Mouse (Mus musculus): ENCODE measurements around the gene Gm8660. TPM values are rescaled to one million over a fixed set of nuclear protein-coding genes. Genes with fewer than 3 reads are reported as not detected.
"Not testable (repeated sequence)": the region's sequence is repeated elsewhere in the genome, so short reads cannot be mapped to it uniquely, and the experiment has no call there.

Gene Gm8660
- polyA plus RNA-seq (2015; fragmentation: Nextera tagmentation; extraction: Ambion mirVana): not detected in 2 replicates

GRCm38 (mm10) chr7:22370939-22371338 lies at the start of gene Gm8660:
Gm8660 (minus strand) TSS chr7:22371039.
- H3K9me3 ChIP-seq (ENCODE audit: control insufficient read depth, low read length); H3K9ac ChIP-seq (replicated peaks; ENCODE audit: low read depth, low read length); H3K4me1 ChIP-seq (replicated peaks; ENCODE audit: control insufficient read depth, insufficient read depth, low read length); H3K4me3 ChIP-seq (replicated peaks; ENCODE audit: low read length); H3K27me3 ChIP-seq (replicated peaks; ENCODE audit: control insufficient read depth, insufficient read depth, low read length); ATAC-seq; H3K4me2 ChIP-seq (ENCODE audit: low read length); H3K27ac ChIP-seq (ENCODE audit: low read length); H3K36me3 ChIP-seq (ENCODE audit: control insufficient read depth, insufficient read depth): not testable (repeated sequence)
- WGBS: no CpG with 5 or more reads among the region's 1 CpGs

- not testable (repeated sequence) for H3K9ac ChIP-seq (replicated peaks; ENCODE audit: low read depth, low read length); ATAC-seq; H3K4me3 ChIP-seq (replicated peaks; ENCODE audit: low read length); H3K4me1 ChIP-seq (replicated peaks; ENCODE audit: control insufficient read depth, insufficient read depth, low read length); H3K27ac ChIP-seq (ENCODE audit: low read length); H3K9me3 ChIP-seq (ENCODE audit: control insufficient read depth, low read length); H3K36me3 ChIP-seq (ENCODE audit: control insufficient read depth, insufficient read depth); H3K27me3 ChIP-seq (replicated peaks; ENCODE audit: control insufficient read depth, insufficient read depth, low read length); H3K4me2 ChIP-seq (ENCODE audit: low read length)
- no CpG with 5 or more reads among the region's 3 CpGs for WGBS
These were observed 42.4 kb upstream of the Gm8660 start, which contains the start of gene Vmn1r148 for GRCm38 (mm10) chr7:22413283-22413682. Vmn1r148 (plus strand) TSS chr7:22413583.

GRCm38 (mm10) chr7:22329617-22330016 lies 41.2 kb downstream of the Gm8660 start, which contains the start of gene Gm4187:
Gm4187 (minus strand) TSS chr7:22329717.
- H3K36me3 ChIP-seq (ENCODE audit: control insufficient read depth, insufficient read depth); H3K4me2 ChIP-seq (ENCODE audit: low read length); H3K9ac ChIP-seq (replicated peaks; ENCODE audit: low read depth, low read length); H3K9me3 ChIP-seq (ENCODE audit: control insufficient read depth, low read length); H3K4me1 ChIP-seq (replicated peaks; ENCODE audit: control insufficient read depth, insufficient read depth, low read length); ATAC-seq; H3K27ac ChIP-seq (ENCODE audit: low read length); H3K27me3 ChIP-seq (replicated peaks; ENCODE audit: control insufficient read depth, insufficient read depth, low read length); H3K4me3 ChIP-seq (replicated peaks; ENCODE audit: low read length): not testable (repeated sequence)
- WGBS: no CpG with 5 or more reads among the region's 2 CpGs

Other genes starting within 250 kb of the Gm8660 start
- gene Gm10666, start 236.3 kb downstream of the Gm8660 start, polyA plus RNA-seq (2015; fragmentation: Nextera tagmentation; extraction: Ambion mirVana): not detected in 2 replicates
- not detected in 2 replicates for gene Vmn1r142, start 207.0 kb downstream of the Gm8660 start, polyA plus RNA-seq (2015; fragmentation: Nextera tagmentation; extraction: Ambion mirVana)
- gene Vmn1r143, start 181.7 kb downstream of the Gm8660 start, polyA plus RNA-seq (2015; fragmentation: Nextera tagmentation; extraction: Ambion mirVana): not detected in 2 replicates
- gene Gm8653, start 169.8 kb downstream of the Gm8660 start, polyA plus RNA-seq (2015; fragmentation: Nextera tagmentation; extraction: Ambion mirVana): not detected in 2 replicates
- gene Gm8453, start 141.6 kb downstream of the Gm8660 start, polyA plus RNA-seq (2015; fragmentation: Nextera tagmentation; extraction: Ambion mirVana): not detected in 2 replicates
- not detected in 2 replicates for gene Gm4187, start 41.3 kb downstream of the Gm8660 start, polyA plus RNA-seq (2015; fragmentation: Nextera tagmentation; extraction: Ambion mirVana)
- gene Vmn1r148, start 42.5 kb upstream of the Gm8660 start, polyA plus RNA-seq (2015; fragmentation: Nextera tagmentation; extraction: Ambion mirVana): not detected in 2 replicates
- gene Vmn1r149, start 67.2 kb upstream of the Gm8660 start, polyA plus RNA-seq (2015; fragmentation: Nextera tagmentation; extraction: Ambion mirVana): not detected in 2 replicates
- not detected in 2 replicates for gene Gm10665, start 93.0 kb upstream of the Gm8660 start, polyA plus RNA-seq (2015; fragmentation: Nextera tagmentation; extraction: Ambion mirVana)
- gene Vmn1r151, start 128.6 kb upstream of the Gm8660 start, polyA plus RNA-seq (2015; fragmentation: Nextera tagmentation; extraction: Ambion mirVana): not detected in 2 replicates
- not detected in 2 replicates for gene Vmn1r152, start 151.9 kb upstream of the Gm8660 start, polyA plus RNA-seq (2015; fragmentation: Nextera tagmentation; extraction: Ambion mirVana)
- gene Gm8677, start 163.8 kb upstream of the Gm8660 start, polyA plus RNA-seq (2015; fragmentation: Nextera tagmentation; extraction: Ambion mirVana): not detected in 2 replicates
- not detected in 2 replicates for gene Gm4201, start 194.3 kb upstream of the Gm8660 start, polyA plus RNA-seq (2015; fragmentation: Nextera tagmentation; extraction: Ambion mirVana)
- gene Gm4565, start 217.1 kb upstream of the Gm8660 start, polyA plus RNA-seq (2015; fragmentation: Nextera tagmentation; extraction: Ambion mirVana): not detected in 2 replicates